9 mouse cellular contexts compared by ENCODE assay signal in the genomic region with DNA sequence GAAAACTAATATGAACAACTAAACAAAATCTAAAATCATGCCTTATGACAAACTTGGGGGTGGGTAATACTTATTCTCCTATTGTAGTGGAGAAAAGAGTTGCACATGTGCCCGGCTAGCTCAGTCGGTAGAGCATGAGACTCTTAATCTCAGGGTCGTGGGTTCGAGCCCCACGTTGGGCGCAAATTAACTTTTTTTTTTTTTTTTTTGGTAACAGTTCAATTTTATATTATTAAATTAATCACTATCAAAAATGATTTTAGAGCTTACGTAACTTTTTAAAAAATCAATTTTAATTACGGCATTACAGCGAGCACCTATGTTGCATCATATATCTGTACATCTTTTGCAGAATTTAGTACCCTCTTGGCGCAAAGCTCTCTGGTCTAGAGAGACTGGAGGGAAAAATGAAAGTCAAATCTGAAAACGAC. TPM values are rescaled to one million over a fixed set of nuclear protein-coding genes. Genes with fewer than 3 reads are reported as not detected.
A peak's percentile ranks its signal among the peaks of the same experiment; 100 is the strongest.
DNase-seq lines count a peak whose midpoint lies in the region; ATAC-seq and TF ChIP-seq lines count a peak whose summit lies in the region.
"Had no signal": no experiment of that assay in that cellular context is flagged by ENCODE, and none has a peak within 500 bp of the region (broad histone marks: within the 10 kb centered on the region; RNA-seq: fewer than 3 reads in every experiment).

No protein-coding gene starts in this region.

- DNase-seq in cerebellum, adult 2 months = peak; percentile 47 to 56
- no peak for DNase-seq in cerebellum, adult 9-10 months
- peak; percentile 73 to 78 for DNase-seq in B cell, adult 2 months
- DNase-seq in kidney, postnatal 10 days = peak; percentile 65
- peak; percentile 60 for DNase-seq in lung, postnatal 25 days (ENCODE audit: low spot score)

- no peak for TF ChIP-seq CTCF in cerebellum, adult 2 months (IDR thresholded peaks at IDR 0.05; ENCODE audit: borderline replicate concordance, insufficient read depth, low read depth, low read length)

- no peak overlapping the region for H3K27ac ChIP-seq in cerebellum, adult 2 months (ENCODE audit: insufficient read depth, low read length)
- H3K27ac ChIP-seq in brown adipose tissue, adult 24 weeks (replicated peaks; ENCODE audit: low read depth, low read length) = no peak overlapping the region
- H3K27ac ChIP-seq in heart, embryonic 11.5 days (ENCODE audit: low read depth, low read length) = no peak overlapping the region
- H3K27ac ChIP-seq in stomach, embryonic 16.5 days (ENCODE audit: low read length) = no peak overlapping the region

- H3K4me3 ChIP-seq in cerebellum, adult 2 months (replicated peaks; ENCODE audit: insufficient read depth, low read depth, low read length) = no peak overlapping the region
- H3K4me3 ChIP-seq in brown adipose tissue, adult 24 weeks (ENCODE audit: insufficient read depth, low read depth, low read length) = peak overlapping the region; percentile 22; the same call in 1 of the 2 replicates
- peak overlapping the region; percentile 58 for H3K4me3 ChIP-seq in heart, embryonic 11.5 days (ENCODE audit: low read depth, low read length)
- H3K4me3 ChIP-seq in stomach, embryonic 16.5 days (replicated peaks; ENCODE audit: low read length) = peak overlapping the region; percentile 58

- no peaks in the 10 kb centered on the region for H3K4me1 ChIP-seq in cerebellum, adult 2 months (ENCODE audit: control insufficient read depth, insufficient read depth, low read length)
- no peaks in the 10 kb centered on the region for H3K4me1 ChIP-seq in brown adipose tissue, adult 24 weeks (ENCODE audit: control insufficient read depth, insufficient read depth, insufficient read length, low read length)
- H3K4me1 ChIP-seq in heart, embryonic 11.5 days (ENCODE audit: control insufficient read depth, insufficient read depth, low read length) = peaks cover 2% of the 10 kb centered on the region; the same call in 1 of the 2 replicates
- peaks cover 10% of the 10 kb centered on the region for H3K4me1 ChIP-seq in stomach, embryonic 16.5 days (ENCODE audit: control insufficient read depth, insufficient read depth, low read length)

- H3K27me3 ChIP-seq in cerebellum, adult 2 months (ENCODE audit: control insufficient read depth, insufficient read depth, low read length) = no peaks in the 10 kb centered on the region
- no peaks in the 10 kb centered on the region for H3K27me3 ChIP-seq in heart, embryonic 11.5 days (ENCODE audit: control insufficient read depth, insufficient read depth, low read length)
- no peaks in the 10 kb centered on the region for H3K27me3 ChIP-seq in stomach, embryonic 16.5 days (ENCODE audit: control insufficient read depth, insufficient read depth, low read length)
- H3K27me3 ChIP-seq: Patski had no signal

- TF ChIP-seq POLR2A in cerebellum, adult 2 months (IDR thresholded peaks at IDR 0.05; ENCODE audit: borderline replicate concordance, insufficient read depth, low read length) = no peak

- no peaks in the 10 kb centered on the region for H3K9me3 ChIP-seq in heart, embryonic 11.5 days (replicated peaks; ENCODE audit: control insufficient read depth, low read length)
- no peaks in the 10 kb centered on the region for H3K9me3 ChIP-seq in stomach, embryonic 16.5 days (replicated peaks; ENCODE audit: control insufficient read depth, low read length)

- WGBS in cerebellum, adult 2 months = 2% methylated on average over 11 of the region's 11 CpGs
- under 1% methylated on average over 11 of the region's 11 CpGs for WGBS in heart, embryonic 11.5 days (ENCODE audit: insufficient replicate concordance)
- WGBS in stomach, embryonic 16.5 days = 2% methylated on average over 11 of the region's 11 CpGs

- no peak overlapping the region for H3K9ac ChIP-seq in heart, embryonic 11.5 days (ENCODE audit: low read depth, low read length)
- no peak overlapping the region for H3K9ac ChIP-seq in stomach, embryonic 16.5 days (ENCODE audit: low read length)

- H3K4me2 ChIP-seq in heart, embryonic 11.5 days = peak overlapping the region; percentile 79
- H3K4me2 ChIP-seq in stomach, embryonic 16.5 days (ENCODE audit: low read depth, low read length) = peak overlapping the region; percentile 74

- no peaks in the 10 kb centered on the region for H3K36me3 ChIP-seq in heart, embryonic 11.5 days (ENCODE audit: control insufficient read depth, insufficient read depth, low read length)
- no peaks in the 10 kb centered on the region for H3K36me3 ChIP-seq in stomach, embryonic 16.5 days (ENCODE audit: control insufficient read depth, insufficient read depth, low read length)

- ATAC-seq in heart, embryonic 11.5 days (replicated peaks; ENCODE audit: insufficient number of reproducible peaks, low FRiP score, low TSS enrichment) = no peak
- no peak for ATAC-seq in stomach, embryonic 16.5 days (ENCODE audit: insufficient read depth, low FRiP score)
- ATAC-seq: Patski had no signal

RNA-seq across cellular contexts. Expression of gene Abt1, which starts 12.6 kb away (rescaled TPM):
- polyA plus RNA-seq in cerebellum, adult 2 months (2012; rRNA removed) = 9.8 and 10.7 TPM in 2 replicates
- 4.4 and 5.0 TPM in 2 replicates for polyA plus RNA-seq in brown adipose tissue, adult 24 weeks (2012; ENCODE audit: insufficient read depth, insufficient read length, missing spikeins)
- 8.9 and 9.8 TPM in 2 replicates for polyA plus RNA-seq in heart, embryonic 11.5 days (2014; fragmentation: Nextera tagmentation; extraction: Ambion mirVana)
- 10.3 and 11.4 TPM in 2 replicates for polyA plus RNA-seq in stomach, embryonic 16.5 days (2015; fragmentation: Nextera tagmentation; extraction: Ambion mirVana)

RNA-seq across cellular contexts. Expression of gene Btn1a1, which starts 29.5 kb away (rescaled TPM):
- polyA plus RNA-seq in cerebellum, adult 2 months (2012; rRNA removed) = 0.21 and 0.32 TPM in 2 replicates
- polyA plus RNA-seq in brown adipose tissue, adult 24 weeks (2012; ENCODE audit: insufficient read depth, insufficient read length, missing spikeins) = not detected in 2 replicates
- polyA plus RNA-seq in heart, embryonic 11.5 days (2014; fragmentation: Nextera tagmentation; extraction: Ambion mirVana) = 0.97 and 1.7 TPM in 2 replicates
- polyA plus RNA-seq in stomach, embryonic 16.5 days (2015; fragmentation: Nextera tagmentation; extraction: Ambion mirVana) = 0.21 and 0.22 TPM in 2 replicates

RNA-seq across cellular contexts. Expression of gene Btn2a2, which starts 52.4 kb away (rescaled TPM):
- 0.20 and 0.21 TPM in 2 replicates for polyA plus RNA-seq in cerebellum, adult 2 months (2012; rRNA removed)
- not detected in 2 replicates for polyA plus RNA-seq in brown adipose tissue, adult 24 weeks (2012; ENCODE audit: insufficient read depth, insufficient read length, missing spikeins)
- polyA plus RNA-seq in heart, embryonic 11.5 days (2014; fragmentation: Nextera tagmentation; extraction: Ambion mirVana) = 0.59 and 0.80 TPM in 2 replicates
- 0.14 and 0.28 TPM in 2 replicates for polyA plus RNA-seq in stomach, embryonic 16.5 days (2015; fragmentation: Nextera tagmentation; extraction: Ambion mirVana)
